Mouse (Mus musculus): ENCODE results near the gene Ajuba.

Gene Ajuba

DNA sequence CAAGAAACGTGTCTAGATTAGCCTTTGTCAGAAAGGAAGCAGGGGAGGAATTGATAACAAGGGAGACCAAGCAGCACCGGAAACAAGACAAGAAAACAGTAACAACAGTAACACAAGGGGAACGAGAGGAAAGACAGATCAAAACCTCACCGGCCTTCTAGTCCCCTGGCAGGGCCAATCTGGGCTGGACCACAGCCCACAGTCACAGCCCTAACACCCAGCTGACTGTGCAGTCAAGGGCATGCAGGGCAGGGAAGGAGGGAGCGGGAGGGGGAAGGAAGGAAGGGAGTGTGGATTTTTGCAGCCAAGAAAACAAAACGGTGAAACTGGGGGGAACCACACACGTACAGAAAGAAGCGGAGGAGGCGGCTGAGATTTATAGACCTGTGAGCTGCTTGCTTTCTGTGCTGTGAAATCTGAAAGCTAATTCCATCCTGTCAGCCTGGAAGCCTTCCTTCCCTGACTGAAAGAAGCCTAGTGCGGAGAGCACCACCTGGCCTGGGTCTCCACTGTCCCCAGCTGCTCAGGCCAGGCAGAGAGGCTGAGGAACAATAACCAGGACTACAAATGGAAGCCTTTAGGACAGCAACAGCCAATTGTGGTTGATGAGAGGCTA lies 15.1 kb upstream of the Ajuba start:
- no peak for DNase-seq (ENCODE audit: low read depth)

GRCm38 (mm10) chr14:54591056-54591455 lies 13.7 kb upstream of the Ajuba start:
- DNase-seq (ENCODE audit: low read depth): no peak

DNA sequence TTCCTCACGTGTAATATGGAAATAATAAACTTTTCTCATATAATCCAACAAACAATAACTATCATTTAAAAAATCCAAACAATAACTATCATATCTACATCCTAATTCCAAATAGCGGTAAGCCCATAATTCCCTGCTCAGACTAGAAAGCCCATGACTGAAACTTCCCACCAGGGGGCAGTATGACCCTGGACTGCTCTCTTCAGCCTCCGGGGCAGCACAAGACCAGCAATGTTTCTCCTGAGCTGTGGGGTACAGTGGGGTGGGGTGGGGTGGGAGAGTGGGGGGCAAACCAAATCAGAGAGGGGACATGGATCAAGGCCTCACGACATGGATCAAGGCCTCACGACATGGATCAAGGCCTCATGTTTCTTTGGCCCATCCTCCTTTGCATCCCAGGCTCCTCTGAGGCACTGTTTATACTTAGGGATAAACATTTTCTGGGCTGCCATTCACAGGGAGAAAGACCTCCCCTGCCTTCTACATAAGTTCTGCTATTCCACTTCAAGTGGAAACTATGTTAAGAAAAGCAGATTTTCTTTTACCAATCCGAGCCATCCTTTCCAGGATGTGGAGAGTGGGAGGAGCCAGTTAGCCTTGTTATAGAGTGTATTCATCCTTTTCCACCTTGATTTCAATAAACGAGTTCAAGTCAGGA lies 6.5 kb upstream of the Ajuba start:
- DNase-seq (ENCODE audit: low read depth): peak; percentile 69

- DNase-seq (ENCODE audit: low read depth): no peak
These were observed 5.2 kb upstream of the Ajuba start for GRCm38 (mm10) chr14:54582536-54582935.

GRCm38 (mm10) chr14:54579638-54580037 lies 2.3 kb upstream of the Ajuba start:
- DNase-seq (ENCODE audit: low read depth): no peak

DNA sequence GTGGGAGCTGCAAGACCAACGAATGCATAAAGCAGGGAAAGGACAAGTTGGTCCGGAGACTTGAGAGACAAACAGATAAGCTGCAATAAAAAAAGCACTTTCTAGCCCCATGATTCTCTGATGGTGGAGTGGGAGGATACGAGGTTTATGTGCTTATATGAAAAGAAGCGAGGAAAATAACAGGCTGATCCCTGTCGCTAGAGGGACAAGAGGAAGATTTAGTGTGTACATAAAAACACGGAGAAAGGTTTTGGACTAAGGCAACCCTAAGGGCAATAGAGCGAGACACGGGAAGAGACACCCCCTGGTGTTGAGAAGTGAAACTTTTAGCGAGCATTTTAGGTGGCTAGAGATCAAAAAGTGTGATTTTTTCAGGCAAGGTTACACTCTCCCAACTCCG lies 705 bp upstream of the Ajuba start:
- DNase-seq (ENCODE audit: low read depth): peak; percentile 79

- DNase-seq (ENCODE audit: low read depth): peak; percentile 50
These were observed 893 bp downstream of the Ajuba start for GRCm38 (mm10) chr14:54576241-54577088.

DNA sequence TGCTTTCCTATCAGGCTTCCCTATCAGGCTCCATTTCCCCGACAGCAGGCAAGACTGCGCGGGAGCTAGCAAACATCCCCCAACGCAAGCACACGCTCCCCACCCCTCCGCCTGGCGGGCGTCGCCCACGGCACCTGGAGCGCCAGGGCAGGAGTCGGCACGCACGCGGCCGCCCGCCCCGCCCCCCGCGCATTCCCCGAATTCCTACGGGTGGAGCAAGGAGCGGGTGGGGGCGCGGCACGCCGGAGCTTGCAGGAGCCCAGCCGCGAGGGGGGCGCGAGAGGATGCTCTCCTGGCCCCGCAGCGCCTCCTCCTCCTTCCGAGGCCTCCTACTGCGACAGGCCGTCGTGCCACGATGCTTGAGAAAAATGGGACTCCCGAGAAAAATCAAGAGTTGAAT lies 1.7 kb downstream of the Ajuba start:
- DNase-seq (ENCODE audit: low read depth): peak; percentile 88

DNA sequence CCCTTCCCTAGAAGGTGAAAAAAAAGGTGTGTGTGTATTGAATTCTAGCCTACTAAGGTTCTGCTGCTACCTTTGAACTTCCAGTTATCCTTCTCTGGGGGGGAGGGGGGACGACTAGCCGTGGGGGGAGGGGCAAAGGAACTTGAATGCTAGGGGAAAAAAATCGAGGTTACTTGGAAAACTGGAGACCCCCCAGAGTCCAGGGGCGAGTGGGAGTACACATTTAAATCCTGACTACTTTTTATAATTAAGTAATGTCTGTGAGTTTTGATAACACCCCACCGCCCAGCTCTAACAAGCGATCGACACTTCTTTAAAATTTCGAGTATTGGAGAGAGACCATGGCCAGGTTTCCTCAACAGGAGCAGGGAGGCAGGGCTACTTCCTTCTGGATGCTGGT lies 2.3 kb downstream of the Ajuba start:
- peak; percentile 22 for DNase-seq (ENCODE audit: low read depth)

GRCm38 (mm10) chr14:54574253-54574652 lies 3.1 kb downstream of the Ajuba start:
- peak; percentile 24 for DNase-seq (ENCODE audit: low read depth)

DNA sequence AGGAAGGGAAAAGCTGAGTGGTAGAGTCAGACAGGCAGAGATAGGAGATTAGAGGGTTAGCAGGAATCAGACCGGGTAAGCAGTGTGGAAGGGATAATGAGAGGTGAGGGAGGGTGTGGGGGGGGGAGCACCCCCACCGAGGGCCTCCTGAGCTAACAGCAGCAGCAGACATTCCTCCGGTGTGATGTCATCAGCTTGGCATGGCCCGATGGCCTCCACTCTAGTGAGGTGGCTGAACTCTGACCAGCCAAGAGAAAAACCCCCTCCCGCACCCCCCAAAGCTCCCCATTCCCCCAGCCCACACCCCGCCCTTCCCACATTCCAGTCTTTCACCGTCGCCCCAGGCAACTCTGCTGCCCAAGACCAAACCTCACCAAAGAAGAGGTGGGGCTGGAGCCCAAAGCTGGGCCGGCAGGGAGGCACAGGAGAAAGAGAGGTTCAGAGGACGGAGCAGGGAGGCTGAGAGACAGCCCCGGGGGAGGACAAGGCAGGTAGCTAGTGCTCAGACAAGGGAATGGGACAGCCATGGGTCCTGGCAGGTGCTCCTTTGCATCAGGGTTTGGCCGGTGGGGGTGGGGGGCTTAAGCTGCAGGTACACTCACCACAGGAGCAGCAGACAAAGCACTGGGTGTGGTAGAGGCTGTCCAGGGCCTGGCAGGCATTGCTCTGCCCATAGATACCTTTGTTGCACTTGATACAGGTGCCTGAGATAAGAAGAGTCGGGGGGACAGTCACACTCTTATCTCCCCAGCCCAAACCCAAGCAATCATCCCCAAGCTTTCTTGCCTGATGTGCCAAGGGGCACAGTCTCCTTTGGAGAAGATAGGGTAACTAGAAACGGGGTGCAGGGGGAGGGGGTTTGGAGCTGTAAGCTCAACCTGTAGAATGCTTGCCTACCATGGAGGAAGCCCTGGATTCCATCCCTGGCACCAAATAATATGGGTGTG lies 4.3 kb downstream of the Ajuba start:
- peak; percentile 87 for DNase-seq (ENCODE audit: low read depth)

GRCm38 (mm10) chr14:54572122-54572521 lies 5.2 kb downstream of the Ajuba start:
- peak; percentile 20 for DNase-seq (ENCODE audit: low read depth)

DNA sequence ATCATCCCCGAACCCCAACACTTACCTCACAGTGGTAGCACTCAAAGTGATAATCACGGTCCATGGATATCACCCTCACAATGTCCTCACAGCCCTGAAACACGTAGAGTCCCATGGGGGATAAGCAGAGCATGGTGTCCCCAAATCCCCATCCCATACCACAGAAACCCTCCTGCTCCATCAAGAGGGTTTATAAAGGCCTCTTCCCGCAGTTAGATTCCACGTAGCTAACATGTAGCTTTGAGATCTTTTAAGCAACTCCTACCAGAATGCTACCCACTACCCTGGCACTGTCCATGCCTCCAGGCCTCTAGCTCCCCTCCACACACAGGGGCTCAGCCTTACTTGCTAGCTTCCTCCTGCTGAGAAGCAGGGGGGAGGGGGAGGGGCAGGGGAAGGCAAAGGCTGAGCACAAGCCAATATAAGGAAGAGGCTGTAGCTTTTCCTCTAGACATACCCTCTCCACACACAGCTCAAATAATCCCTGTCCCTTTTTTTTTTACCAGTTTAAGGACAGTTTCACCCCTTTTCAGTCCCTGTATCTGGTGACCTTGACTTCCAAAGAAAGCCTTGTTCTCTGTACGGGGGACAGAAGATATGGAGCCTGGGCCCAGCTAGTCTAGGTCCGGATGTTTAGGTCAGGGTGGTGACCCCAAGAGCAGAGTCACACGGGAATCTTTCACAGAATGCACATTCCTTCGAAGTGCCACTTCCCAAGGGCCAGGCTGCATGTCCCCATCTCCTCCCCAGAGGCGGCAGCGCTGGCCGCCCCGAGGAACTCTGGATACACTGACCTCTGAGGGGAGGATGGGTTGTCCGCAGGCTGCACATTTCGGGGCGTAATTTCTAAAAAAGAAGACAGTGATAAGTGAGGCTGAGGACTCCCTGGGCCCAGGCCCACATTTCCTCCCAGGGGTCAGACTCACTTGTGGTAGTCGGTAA lies 7.6 kb downstream of the Ajuba start:
- no peak for DNase-seq (ENCODE audit: low read depth)

- DNase-seq (ENCODE audit: low read depth): peak; percentile 88
These were observed 8.5 kb downstream of the Ajuba start for GRCm38 (mm10) chr14:54568694-54569414.

DNA sequence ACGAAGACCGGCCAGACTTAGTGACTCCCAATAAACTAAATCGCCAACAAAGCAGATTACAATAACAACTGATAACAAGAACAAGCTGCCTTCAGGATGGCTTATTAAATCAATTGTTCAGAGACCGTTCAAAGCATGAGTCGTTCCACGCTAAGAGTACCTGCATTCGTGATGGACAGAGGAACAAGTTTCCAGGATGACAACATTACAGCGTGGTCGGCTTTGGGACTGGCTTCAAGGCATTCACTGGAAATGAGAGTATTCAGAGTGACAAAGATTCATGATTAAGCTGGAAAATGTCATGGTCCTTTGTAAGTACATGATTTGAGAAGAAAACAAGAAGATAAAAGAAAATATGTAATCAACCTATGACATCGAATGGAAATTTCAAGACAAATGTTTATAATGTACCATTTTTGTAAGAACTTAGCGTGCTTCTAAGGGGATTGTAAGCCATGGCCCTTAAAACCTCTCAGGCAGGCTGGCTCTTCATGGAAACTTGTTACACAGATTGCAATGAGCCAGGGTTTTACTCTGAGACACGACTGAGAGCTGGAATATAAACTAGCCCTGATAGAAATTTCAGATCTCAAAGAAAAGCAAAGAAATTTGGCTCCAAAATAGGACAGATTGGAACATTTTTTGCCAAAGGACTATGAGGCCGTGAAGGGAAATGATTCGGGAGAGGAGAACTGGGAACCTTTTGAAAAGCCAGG lies 16.7 kb downstream of the Ajuba start:
- no peak for DNase-seq (ENCODE audit: low read depth)

DNA sequence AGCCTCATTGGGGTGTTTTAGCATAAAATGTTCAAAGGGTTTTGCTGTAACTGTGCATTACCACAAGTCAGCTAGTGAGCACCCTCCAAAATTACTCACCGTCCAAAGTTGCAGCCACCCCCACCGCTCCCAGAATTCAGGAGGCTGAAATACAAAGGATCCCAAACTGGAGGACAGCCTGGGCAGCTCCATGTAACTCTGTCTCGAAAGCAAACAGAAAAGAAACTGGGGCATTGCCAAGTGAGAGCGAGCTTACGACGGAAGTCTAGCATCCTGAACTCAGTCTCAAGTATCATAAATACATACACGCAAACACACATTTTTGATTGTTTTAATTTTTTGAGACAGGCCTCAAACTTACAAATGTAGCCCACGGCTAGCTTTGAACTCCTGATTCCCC lies 20.0 kb downstream of the Ajuba start:
- peak; percentile 33 for DNase-seq (ENCODE audit: low read depth)

DNA sequence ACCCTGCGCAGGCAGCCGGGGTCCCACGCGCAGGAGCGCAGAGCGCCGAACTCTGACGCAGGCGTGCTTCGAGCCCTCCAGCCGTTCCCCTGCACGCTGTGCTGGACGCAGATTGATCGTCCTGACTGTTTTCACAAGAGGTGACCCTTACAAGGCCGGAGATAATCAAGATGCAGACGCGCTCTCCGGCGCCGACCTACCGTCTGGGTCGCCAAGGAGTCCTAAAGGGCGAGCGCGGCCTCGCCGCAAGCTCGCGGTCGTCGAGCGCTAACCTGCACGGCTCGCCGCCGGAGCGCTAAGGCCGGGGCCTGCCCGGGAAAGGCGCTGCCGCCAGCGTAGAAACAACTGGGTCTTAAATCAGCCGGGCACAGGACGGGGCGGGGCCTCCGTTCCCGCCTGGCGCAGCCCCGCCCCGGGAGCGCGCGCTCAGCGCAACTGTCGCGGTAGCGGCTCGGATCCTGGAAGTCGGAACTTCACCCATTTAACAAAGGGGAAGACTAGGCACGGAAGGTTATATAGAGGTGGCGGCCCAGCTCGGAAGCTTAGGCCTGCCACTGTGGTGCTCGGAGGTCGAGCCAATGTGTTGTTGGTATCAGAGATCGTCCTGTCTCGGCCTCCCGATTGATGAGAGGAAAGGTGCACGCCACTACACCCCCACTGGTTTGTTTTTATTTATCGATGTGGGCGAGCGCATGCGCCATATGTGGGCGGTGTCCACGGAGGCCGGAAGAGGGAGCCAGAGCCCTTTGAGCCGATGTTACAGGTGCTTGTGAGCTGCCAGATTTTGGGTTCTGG lies 23.2 kb downstream of the Ajuba start, which contains the start of gene Haus4:
Gene Haus4, minus strand, starts transcription at position 642 of the 795 bp plus-strand sequence.
- peak; percentile 90 for DNase-seq (ENCODE audit: low read depth)

- peak; percentile 68 for DNase-seq (ENCODE audit: low read depth)
These were observed 23.8 kb downstream of the Ajuba start for GRCm38 (mm10) chr14:54553454-54553974.
